Mouse (Mus musculus) C2C12 (cell line): ENCODE data around the gene Sec14l2. TPM values are rescaled to one million over a fixed set of nuclear protein-coding genes. Genes with fewer than 3 reads are reported as not detected.
"Not testable (repeated sequence)": the region's sequence is repeated elsewhere in the genome, so short reads cannot be mapped to it uniquely, and the experiment has no call there.

Source experiments
- H3K27me3 ChIP-seq: one replicate; pipeline ENCODE4 v1.6.1; 2011; ENCODE audit not compliant: control insufficient read depth, insufficient read depth, insufficient read length
- H3K36me3 ChIP-seq: one replicate; pipeline ENCODE4 v1.6.1; 2011; ENCODE audit not compliant: control insufficient read depth, insufficient read depth
- H3K4me3 ChIP-seq: one replicate; pipeline ENCODE4 v1.5.1; 2011; ENCODE audit warnings: mild to moderate bottlenecking, control low read depth; ENCODE audit not compliant: poor library complexity, insufficient read depth, severe bottlenecking
- H3K79me2 ChIP-seq: one replicate; pipeline ENCODE4 v1.6.1; 2011; ENCODE audit not compliant: control insufficient read depth, insufficient read depth
- H3K79me3 ChIP-seq: one replicate; pipeline ENCODE4 v1.6.1; 2011; ENCODE audit warnings: low read depth, control low read depth
- H3ac ChIP-seq: one replicate; pipeline ENCODE3; 2011; ENCODE audit warnings: low read depth; ENCODE audit not compliant: control insufficient read depth, insufficient read length
- CEBPB ChIP-seq: IDR thresholded peaks from one replicate; pipeline ENCODE4 v1.6.1; 2011; ENCODE audit warnings: low read depth, mild to moderate bottlenecking, control low read depth, moderate library complexity
- CTCF ChIP-seq: IDR thresholded peaks from one replicate; pipeline ENCODE4 v1.5.1; 2011; ENCODE audit not compliant: control insufficient read depth, insufficient read depth, insufficient read length
- FOSL1 ChIP-seq: IDR thresholded peaks from one replicate; pipeline ENCODE4 v1.8.0; 2011; ENCODE audit warnings: mild to moderate bottlenecking, low read length; ENCODE audit not compliant: poor library complexity, insufficient read depth, severe bottlenecking
- MAX ChIP-seq: IDR thresholded peaks from one replicate; pipeline ENCODE4 v1.6.1; 2011; ENCODE audit warnings: mild to moderate bottlenecking, control low read depth
- MYOD1 ChIP-seq: IDR thresholded peaks from one replicate; pipeline ENCODE4 v1.6.1; 2011; ENCODE audit warnings: low read depth; ENCODE audit not compliant: control insufficient read depth, insufficient read length
- MYOG ChIP-seq: IDR thresholded peaks from one replicate; pipeline ENCODE4 v1.6.1; 2011; ENCODE audit not compliant: control insufficient read depth, insufficient read length; ENCODE audit errors: extremely low read depth
- USF1 ChIP-seq: IDR thresholded peaks from one replicate; pipeline ENCODE4 v1.6.1; 2011; ENCODE audit warnings: low read depth, mild to moderate bottlenecking, control low read depth, moderate library complexity
- polyA plus RNA-seq: library from polyadenylated mRNA; unstranded; fragments of >200 nt; fragmentation: generic; extraction: Trizol; gene quantifications from one replicate; pipeline ENCODE4 v1.2.1, GENCODE M21; 2012; ENCODE audit warnings: missing spikeins

Sec14l2 gene
- polyA plus RNA-seq, 1 experiment: 7.3 TPM

DNA sequence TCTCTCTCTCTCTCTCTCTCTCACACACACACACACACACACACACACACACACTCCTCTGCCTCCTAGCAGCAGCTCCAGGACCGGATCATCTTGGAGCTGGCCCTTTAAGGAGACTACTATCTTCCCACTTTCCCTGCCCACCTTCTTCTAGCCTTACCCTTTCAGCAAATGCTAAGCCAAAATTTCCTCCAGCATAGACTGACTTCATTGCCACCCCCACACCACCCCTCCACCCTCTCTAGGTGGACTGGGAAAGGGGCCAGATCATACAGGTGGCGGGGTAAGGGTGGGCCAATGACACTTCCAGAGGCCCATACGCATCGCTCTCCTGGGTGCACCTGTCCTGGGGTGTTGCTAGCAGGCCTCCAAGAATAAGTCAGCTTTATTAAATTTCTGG is 7.8 kb downstream of the Sec14l2 start:
- Histone ChIP-seq H3K79me2 (no peaks in the 10 kb centered on the region), H3K27me3 (no peaks in the 10 kb centered on the region), H3K4me3 (no peak overlapping the region), H3K36me3 (no peaks in the 10 kb centered on the region), H3ac (no peak overlapping the region), H3K79me3 (no peaks in the 10 kb centered on the region)
- TF ChIP-seq CEBPB: no peak
- TF ChIP-seq FOSL1: no peak
- TF ChIP-seq MYOD1: no peak
- no peak for TF ChIP-seq MYOG
- no peak for TF ChIP-seq CTCF
- TF ChIP-seq USF1: no peak
- no peak for TF ChIP-seq MAX

DNA sequence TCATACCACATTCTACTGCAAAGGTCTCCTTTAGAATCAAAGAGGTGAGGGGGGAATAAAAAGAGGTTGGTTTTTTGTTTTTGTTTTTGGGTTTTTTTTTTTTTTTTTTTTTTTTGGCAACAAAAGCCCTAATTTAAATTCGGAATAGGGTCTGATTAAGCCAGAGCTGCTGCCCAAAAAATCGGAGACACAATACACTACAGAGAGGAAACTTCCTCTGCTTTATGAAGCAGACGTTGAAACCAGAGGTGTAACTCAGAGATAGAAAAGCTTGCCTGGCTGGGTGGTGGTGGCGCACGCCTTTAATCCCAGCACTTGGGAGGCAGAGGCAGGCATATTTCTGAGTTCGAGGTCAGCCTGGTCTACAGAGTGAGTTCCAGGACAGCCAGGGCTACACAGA is 8.7 kb downstream of the Sec14l2 start:
- not testable (repeated sequence) for H3ac ChIP-seq, H3K79me2 ChIP-seq, H3K36me3 ChIP-seq, H3K79me3 ChIP-seq, H3K4me3 ChIP-seq, H3K27me3 ChIP-seq

DNA sequence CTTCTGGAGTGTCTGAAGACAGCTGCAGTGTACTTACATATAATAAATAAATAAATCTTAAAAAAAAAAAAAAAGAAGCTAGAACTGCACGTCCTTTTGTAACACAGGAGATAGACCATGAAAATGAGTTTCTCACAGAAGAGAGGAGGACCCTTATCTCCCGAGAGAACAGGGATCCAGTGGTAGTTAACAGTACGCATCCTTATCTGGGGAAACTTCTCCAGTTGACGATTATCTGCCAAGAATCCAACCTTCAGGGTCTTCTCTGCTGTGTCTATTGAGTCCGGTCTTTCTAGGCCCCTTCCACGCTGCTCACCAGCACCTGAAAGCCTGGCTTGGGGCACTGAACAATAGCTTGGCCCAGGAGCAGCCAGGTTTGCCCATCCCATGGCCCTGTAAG is 9.2 kb downstream of the Sec14l2 start:
- no peak overlapping the region for H3K4me3 ChIP-seq
- H3K36me3 ChIP-seq: no peaks in the 10 kb centered on the region
- H3K79me3 ChIP-seq: no peaks in the 10 kb centered on the region
- no peaks in the 10 kb centered on the region for H3K79me2 ChIP-seq
- H3K27me3 ChIP-seq: no peaks in the 10 kb centered on the region
- H3ac ChIP-seq: no peak overlapping the region
- no peak for TF ChIP-seq CTCF
- no peak for TF ChIP-seq MYOD1
- TF ChIP-seq MAX: no peak
- TF ChIP-seq CEBPB: no peak

DNA sequence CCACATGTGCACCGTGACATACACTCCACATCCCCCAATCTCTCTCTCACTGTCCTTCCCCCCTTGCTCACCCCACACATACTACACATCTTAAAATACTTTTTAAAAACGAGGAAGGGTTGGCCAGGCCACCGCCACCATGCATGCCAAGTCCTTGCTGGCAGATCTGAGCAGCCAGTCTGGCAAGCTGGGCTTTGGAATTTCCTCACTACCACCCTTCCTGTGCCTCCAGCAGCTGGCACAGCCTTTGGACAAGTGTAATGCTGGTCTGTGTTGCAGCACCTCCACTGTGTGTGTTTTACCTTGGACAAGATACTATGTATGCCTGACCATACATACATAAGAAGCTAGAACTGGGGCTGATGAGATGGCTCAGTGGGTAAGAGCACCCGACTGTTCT is 9.7 kb downstream of the Sec14l2 start:
- no peaks in the 10 kb centered on the region for H3K36me3 ChIP-seq
- no peaks in the 10 kb centered on the region for H3K79me2 ChIP-seq
- no peak overlapping the region for H3ac ChIP-seq
- no peak overlapping the region for H3K4me3 ChIP-seq
- TF ChIP-seq MYOD1: no peak
- H3K79me3 ChIP-seq: no peaks in the 10 kb centered on the region
- no peaks in the 10 kb centered on the region for H3K27me3 ChIP-seq

DNA sequence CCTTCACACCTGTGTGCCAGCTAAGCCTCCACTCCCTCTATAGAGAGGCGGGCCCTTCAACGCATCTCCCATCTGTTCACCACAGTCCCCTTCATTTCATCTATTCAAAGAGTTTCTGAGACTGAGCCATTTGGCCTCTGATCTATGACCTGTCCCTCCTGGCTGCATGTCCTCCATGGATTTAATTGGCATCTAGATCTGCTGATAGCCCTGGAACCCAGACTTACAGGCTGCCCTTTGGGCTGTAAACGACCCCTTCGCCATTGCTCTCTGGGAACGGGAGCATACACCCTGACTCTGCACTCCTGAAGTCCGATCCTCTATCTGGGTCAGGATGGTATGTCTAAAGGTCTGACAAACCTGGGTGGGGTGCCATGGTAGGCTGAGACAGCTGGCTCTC is 10.4 kb downstream of the Sec14l2 start:
- H3K4me3 ChIP-seq: no peak overlapping the region
- H3ac ChIP-seq: no peak overlapping the region
- no peaks in the 10 kb centered on the region for H3K36me3 ChIP-seq
- H3K79me2 ChIP-seq: no peaks in the 10 kb centered on the region
- H3K27me3 ChIP-seq: no peaks in the 10 kb centered on the region
- TF ChIP-seq CTCF (no peak), CEBPB (no peak), MYOD1 (no peak), MAX (no peak)
- no peaks in the 10 kb centered on the region for H3K79me3 ChIP-seq

DNA sequence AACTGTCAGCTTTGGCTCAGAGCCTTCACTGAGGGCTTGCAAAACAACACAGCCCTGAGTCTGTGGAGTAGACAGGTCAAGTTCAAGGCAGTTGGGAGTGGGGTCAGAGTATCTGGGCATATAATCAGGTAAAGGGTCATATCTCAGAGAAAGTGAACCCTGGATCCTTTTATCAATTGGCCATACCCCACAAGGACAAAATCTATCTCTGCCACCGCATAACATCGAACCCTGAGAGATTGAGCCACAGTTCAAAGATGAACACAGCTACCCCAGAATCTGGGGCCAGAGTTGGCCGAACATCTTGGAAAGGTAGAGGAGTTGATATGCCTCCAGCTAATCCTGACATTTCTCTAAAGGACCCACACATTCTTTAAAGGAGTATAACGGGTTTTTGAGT is 11.2 kb downstream of the Sec14l2 start:
- TF ChIP-seq MYOG (no peak), FOSL1 (no peak), MAX (no peak), CEBPB (no peak), CTCF (no peak), MYOD1 (no peak), USF1 (no peak)
- H3K4me3 ChIP-seq: no peak overlapping the region
- H3K79me2 ChIP-seq: no peaks in the 10 kb centered on the region
- no peak overlapping the region for H3ac ChIP-seq
- no peaks in the 10 kb centered on the region for H3K27me3 ChIP-seq
- H3K36me3 ChIP-seq: no peaks in the 10 kb centered on the region
- H3K79me3 ChIP-seq: no peaks in the 10 kb centered on the region

DNA sequence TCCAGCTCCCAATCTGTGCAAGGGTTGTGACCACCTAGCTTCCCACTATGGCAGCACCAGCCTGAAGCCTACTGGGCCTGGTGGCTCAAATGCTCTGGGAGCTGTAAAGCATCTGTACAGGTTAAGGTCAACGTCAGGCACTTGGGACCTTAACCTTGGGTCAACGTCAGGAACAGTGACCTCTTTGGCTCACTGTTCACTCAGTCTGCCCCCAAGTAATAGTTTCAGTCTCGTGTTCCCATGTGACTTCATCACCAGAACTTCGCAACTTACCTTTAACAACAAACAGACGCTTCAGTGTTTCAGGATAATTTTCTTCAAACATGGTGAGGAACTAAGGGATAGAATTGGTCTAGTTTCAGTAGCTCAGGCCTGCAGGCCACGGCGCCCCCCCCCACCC is 14.5 kb downstream of the Sec14l2 start:
- no peak for TF ChIP-seq MAX
- no peak for TF ChIP-seq CTCF
- TF ChIP-seq MYOG: no peak
- no peak for TF ChIP-seq MYOD1
- no peak for TF ChIP-seq FOSL1
- TF ChIP-seq CEBPB: no peak
- TF ChIP-seq USF1: no peak
- H3K27me3 ChIP-seq: no peaks in the 10 kb centered on the region
- no peaks in the 10 kb centered on the region for H3K36me3 ChIP-seq
- no peak overlapping the region for H3K4me3 ChIP-seq
- no peaks in the 10 kb centered on the region for H3K79me2 ChIP-seq
- H3K79me3 ChIP-seq: no peaks in the 10 kb centered on the region
- no peak overlapping the region for H3ac ChIP-seq

DNA sequence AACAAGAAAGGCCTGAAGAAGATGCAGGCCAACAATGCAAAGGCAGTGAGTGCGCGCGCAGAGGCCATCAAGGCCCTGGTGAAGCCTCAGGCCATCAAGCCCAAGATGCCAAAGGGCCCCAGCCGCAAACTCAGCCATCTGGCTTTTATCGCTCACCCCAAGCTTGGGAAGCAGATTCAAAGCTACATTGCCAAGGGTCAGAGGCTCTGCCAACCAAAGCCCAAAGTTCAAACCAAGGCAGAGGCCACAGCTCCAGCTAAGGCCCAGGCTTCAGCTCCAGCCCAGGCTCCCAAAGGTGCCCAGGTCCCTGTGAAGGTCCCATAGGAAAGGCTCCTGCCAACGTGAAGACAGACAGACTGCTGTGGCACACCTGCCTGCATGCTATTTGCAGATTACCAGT is 15.3 kb downstream of the Sec14l2 start:
- H3K4me3 ChIP-seq, H3K27me3 ChIP-seq, H3K79me2 ChIP-seq, H3ac ChIP-seq, H3K36me3 ChIP-seq, H3K79me3 ChIP-seq: not testable (repeated sequence)
